Mouse (Mus musculus) c-Kit-positive CD71-positive TER-119-positive erythroid progenitor cells, embryonic 14.5 days (primary cell): ENCODE results near the gene Pxn.

Source experiments
- DNase-seq: peaks from one replicate; pipeline ENCODE4 v3.0.0-alpha.2; 2013; ENCODE audit warnings: low spot score

Gene Pxn

DNA sequence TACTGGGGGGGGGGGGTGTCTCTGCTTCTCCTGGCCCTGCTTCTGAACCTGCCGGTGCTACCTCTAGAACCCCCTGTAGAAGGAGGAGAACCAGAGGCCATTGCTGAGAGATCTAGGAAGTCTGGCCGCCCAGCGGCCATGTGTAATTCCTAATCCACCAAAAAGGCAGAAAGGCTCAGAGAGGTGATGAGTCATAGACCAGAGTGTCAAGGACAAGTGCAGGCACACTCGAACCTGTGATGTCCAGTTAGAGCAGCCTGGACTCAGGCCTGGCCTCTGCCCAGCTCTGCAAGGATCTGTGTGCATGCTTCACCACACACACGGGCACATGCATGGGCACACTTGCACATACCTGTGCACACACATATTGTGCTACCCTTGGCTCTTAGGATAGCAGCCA, 21.7 kb downstream of the Pxn start:
- DNase-seq, result no peak

DNA sequence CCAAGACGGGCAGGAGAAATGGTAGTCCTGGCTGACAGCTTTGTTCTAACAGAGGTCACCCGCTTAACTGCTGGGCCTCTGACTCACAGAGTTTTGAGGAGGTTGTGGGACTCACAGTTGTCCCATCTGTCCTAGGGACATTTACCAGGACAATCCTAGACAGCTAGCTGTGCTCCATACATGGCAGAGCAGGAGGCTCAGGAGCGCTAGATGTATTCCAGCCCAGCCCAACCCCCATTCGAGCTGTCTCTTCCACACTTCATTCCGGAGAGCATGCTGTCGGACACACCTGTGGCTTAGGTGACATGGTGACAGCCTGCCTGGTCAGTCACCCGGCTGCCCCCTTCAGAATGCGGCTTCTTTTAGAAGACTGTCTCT, 22.9 kb downstream of the Pxn start:
- DNase-seq, result no peak

DNA sequence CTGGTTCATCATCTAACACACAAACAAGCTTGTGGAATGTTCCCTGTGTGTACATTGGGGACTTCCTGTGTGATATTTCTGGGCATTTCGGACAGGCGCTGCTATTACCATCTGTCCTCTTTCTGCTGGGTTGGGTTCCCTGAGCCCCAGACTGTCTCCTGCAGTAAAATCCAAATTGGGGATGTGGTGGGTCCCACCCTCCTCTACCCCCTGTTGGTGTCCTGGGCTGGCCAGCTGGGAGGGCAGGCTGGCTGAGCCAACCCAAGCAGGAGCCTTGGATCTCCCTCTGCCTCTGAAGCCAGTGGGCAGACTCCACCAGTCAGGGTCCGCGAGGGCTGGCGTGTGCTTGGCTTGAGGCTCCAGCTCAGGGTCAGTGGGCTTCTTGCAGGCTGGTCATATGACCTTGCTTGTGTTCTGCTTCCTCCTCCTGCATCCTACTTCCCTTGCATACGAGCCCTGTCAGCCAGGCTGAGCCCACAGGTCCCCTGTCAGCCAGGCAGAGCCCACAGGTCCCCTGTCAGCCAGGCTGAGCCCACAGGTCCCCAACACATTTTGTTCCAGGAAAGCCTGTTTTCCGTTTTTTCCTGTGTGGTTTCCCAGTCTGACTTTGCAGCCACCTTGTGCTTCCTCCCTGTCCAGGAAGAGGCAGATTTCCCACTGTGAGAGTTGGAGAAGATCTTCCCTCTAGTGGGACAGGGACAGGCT, 23.4 kb downstream of the Pxn start:
- no peak for DNase-seq

DNA sequence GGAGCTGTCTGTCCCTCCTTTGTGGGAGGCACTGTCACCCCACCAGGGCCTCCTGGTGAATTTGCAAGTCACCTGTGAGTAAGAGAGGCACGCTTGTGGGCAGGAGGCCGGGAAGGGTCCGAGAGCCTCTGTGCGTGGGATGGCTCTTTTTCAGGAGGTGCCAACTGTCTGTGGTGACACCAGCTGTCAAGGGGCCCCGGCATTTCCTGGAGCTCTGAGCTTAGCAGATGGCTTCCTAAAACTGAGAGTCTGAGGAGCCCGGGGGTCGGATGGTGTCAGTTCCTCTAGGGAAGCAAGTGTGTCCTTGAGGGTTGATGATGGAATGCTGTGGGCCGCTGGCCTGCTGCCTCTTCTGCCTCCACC, 24.0 kb downstream of the Pxn start:
- no peak for DNase-seq

DNA sequence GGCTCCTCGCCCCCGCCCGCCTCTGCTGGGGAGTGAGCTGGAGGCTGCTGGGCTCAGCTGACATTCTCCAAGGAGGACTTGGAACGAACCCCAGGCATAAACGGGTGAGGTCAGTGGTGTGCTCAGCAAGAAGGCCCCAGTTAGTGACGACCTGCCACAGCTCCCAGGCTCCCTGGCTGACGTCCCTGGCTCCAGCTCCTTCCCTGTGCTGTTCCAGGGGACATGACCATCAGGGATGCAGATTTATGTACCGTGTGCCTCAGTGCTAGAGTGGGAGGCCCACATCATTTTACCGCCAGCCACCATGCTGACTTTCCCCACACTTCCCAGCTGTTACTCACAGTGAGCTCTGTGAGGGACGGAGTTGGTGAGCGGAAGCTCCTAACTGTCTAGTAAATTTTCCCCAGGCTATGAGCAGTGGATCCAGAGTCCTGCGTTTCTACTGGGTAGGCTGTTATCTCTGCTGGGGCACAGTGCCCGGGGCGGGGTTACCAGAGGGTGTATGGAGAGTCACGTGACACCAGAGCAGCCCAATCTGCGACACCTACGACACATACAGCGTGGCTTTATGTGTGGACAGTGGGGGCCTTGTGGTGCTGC, 25.3 kb downstream of the Pxn start:
- DNase-seq, result peak; percentile 85

DNA sequence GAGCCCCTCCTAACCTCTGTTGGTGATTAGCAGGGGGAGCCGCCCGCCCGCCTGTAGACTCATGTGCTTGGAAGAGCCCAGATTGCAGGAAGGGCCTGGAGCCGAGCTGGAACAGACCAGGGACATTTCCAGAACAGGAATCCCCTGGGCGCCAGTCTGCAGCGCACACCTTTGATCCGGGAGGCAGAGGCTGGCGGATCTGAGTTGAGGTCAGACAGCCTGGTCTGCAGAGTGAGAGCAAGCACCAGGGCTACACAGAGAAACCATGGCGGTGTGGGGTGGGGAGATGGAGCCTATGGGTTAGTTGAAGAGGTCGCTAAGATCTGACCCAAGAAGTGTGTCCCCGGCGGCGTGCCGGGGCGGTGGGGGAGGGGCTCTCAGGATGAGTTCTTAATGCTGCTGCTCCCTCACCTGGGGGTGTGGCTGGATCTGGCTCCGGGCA, 27.8 kb downstream of the Pxn start:
- DNase-seq, result no peak

DNA sequence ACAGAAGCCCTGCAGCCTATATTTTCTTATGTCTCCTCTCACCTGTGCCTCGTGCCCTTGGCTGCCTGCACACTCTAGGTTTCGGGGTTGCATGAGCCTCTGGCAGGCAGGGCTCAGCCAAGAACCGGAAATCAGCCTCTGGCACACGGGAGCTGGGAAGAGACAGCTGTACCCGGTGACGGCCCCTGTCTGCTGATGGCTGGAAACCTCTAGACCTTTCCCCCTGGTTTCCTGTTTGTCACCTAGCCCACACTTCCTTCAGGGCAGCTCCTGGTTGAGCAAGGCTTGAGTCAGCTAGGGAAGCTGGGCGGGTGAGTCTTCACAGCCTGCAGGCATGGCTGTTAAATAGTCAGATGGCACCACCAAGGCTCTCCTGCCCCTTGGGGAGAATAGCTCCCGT, 28.4 kb downstream of the Pxn start:
- no peak for DNase-seq

DNA sequence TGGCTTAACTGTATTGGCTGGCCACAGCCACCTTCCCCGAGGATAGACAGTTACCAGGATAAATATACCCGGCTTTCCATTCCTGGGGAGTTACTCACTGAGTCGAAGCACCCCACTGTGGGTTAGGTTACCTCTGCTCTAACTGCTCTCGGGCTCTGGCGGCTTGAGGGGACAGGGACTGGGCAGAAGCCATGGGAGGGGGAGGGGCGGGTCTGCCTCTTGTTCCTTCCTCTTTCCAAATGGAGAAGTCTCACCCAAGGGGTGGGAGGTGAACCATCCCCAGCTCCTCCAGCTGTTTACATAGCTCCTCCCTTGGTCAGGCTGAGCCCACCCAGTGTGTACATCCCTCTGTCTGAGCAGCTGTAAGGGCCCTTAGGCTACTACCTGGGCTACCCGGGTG, 29.2 kb downstream of the Pxn start:
- no peak for DNase-seq

DNA sequence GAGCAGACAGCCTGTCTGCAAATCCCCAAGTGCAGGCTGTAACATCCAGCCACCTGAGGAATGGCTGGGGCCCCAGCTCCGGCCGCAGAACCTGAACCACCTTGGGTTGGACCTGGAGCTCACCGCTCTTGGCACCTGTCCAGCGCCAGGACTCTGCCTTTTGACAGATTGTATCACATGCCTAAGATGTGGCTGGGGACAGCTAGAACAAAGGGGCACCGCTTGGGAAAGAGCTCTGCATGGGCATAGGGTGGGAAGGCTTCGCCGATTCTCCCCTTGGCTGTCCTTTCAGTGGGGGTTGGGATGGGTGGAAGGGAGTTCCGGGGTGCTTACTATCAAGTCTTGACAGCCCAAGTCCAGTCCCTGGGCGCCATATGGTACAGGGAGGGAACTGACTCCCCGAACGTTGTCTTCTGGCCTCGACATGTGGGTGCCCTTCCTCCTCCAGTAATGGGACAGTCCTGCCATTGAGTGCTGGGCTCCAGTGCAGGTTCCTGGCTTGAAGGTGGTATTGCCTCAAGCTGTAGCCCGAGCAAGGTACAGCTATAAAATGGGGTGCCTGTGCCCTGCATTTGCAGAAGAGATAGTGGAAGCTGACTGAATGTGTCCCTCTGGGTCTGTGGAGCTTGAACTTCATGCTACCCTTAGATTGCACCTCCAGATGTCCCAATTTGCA, 31.7 kb downstream of the Pxn start:
- DNase-seq, result no peak

DNA sequence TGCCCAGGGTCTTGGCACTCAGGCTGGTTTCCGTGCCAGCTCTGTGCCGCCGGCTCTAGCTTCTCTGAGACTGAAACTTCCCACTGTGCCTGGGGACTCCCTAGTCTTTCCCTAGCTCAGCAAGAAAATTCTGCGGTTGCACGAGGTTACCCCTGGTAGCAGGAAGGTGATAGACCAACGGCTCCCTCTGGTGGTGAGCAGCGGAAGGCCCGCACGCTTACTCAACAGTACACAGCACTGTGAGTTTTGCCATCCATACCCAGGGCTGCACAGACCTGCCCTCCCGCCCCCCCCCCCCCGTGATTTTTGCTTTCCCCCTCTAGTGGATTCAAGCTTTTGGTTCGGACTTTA, 32.2 kb downstream of the Pxn start:
- peak; percentile 77 for DNase-seq

DNA sequence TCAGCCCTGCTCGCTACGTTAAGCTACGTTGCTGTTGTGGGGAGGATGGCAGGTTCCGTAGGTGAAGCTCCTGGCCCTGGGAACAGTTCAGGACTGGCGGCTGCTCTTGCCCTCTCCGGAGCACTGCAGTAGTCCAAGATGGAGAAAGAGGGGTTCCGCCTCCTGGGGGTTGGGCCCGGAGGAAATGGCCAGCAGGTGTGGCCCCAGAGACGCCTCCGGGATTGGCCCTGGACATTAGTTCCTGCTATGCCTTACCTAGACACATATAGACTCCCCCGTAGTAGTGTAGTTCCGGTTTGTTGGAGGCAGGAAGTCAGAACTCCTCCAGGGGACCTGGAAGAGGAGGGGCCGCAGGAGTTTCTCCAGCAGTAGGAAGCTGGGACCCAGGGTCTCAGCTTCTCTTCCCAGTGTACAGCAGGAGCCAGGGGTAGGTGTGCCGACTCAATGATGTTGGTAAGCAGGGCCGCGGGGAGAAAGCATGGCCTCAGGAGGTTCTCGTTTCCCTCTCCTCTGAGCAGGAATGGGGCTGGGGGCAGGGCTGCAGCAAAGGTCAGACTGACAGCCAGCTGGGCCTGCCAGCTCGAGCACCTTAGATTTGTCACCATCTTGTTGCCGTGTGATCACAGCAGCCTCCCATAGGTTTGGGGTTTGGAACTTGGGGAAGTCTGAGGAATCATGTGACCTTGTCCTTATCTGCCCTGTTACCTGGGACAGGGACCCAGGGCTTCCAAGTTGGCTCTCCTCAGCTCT, 36.3 kb downstream of the Pxn start:
- DNase-seq, result no peak

DNA sequence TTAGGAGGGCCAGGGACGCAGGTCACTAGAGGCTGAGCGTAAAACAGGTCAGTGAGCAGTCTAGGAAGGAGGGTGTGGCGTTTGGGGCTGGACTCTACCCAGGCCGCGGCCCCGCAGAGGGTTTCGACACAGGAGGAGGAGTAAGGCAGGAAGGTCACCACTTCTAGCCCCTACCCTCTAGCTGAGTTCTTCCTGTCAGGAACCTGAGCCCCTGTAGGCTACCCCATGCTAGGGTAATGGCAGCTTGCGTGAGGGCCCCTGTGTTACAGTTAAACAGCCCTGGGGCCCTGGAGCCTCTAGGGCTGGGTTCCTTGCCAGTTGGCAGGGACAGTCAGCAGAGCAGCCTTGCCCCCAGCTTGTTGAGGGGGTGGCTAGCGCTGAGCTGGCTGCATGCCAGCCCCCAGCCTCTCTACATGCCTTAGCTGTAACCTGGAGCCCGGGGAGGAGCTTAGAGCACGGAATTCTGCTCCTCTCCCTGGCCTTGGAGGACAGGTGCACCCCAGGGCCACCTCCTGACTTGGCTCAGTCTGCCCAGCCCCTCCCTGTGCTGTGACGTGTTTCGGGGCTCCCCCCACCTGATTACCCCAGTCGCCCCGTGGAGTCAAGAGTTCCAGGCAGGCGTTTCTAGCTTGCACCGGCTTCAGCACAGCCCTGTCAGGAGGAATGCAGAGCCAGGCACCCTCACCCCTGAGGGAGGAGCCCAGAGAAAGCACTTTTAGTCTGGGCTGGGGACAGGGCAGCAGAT, 37.2 kb downstream of the Pxn start:
- no peak for DNase-seq

DNA sequence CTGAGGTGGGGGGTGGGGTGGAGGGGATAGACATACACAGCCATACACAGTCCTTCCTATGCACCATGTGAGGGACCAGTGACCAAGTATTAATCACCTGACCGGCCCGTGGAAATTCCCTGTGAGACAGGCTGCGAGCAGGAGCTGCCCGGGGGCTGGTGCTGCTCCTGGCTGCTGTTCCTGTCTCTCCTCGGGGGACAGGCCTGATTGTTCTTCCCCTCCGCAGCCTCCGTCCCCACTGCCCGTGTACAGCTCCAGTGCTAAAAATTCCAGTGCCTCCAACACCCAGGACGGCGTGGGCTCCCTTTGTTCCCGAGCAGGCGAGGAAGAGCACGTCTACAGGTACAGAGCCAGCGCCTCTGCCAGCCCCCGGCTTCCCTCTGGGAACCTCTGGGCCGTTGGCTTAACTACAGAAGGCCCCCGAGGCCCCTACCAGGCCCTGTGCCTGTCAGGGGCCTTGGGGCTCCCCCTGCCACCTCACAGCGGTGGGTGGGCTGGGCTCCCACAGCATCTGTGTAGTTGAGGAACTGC, 38.2 kb downstream of the Pxn start:
- DNase-seq, result no peak

DNA sequence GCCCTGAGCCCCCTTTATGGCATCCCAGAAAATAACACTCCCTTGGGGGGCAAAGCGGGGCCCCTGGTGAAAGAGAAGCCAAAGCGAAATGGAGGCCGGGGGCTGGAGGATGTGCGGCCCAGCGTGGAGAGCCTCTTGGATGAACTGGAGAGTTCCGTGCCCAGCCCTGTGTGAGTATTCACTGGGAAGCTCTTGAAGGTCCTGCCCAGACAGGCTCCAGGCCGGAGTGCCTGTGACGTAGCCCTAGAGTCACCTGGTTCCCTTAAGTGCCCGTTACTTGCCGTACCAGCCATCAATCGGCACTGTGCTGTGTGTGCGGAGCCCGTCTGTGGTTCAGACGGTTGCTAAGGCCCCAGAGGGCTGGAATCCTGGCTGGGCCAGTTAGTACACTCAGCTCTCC, 39.2 kb downstream of the Pxn start:
- no peak for DNase-seq

DNA sequence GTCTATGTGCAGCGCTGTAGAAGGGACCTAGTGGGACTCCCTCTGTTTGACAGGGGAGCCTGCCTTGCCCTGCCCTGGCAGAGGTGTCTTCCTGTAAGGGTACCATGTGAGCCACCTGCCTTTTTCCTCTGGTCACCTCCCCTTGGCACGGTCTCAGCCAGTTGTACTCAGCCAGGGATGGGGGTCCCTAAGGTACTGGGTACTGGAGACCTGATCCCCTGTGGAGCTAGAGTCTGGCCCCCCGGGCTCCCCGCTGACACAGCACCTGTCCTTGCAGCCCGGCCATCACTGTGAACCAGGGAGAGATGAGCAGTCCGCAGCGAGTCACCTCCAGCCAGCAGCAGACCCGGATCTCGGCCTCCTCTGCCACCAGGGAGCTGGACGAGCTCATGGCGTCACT, 40.1 kb downstream of the Pxn start:
- no peak for DNase-seq

DNA sequence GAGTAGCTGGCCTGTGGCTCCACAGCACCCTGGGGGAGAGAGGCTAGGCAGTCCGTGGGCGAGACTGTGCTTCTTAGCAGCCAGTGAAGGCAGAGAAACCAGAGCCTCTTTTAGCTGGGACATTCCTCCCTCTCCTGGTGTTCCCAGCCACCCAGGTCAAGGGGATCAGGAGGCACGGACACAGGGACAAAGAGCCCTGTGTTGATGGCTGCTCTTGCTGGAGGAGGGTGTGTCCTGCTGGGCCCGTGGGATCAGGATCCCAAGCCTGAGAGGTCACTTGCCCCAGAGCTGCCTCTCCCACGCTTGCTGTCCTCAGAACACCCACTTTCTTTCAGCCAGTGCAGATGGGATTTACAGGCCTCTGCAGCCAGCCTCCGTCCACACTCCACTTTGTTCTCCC, 40.5 kb downstream of the Pxn start:
- no peak for DNase-seq

DNA sequence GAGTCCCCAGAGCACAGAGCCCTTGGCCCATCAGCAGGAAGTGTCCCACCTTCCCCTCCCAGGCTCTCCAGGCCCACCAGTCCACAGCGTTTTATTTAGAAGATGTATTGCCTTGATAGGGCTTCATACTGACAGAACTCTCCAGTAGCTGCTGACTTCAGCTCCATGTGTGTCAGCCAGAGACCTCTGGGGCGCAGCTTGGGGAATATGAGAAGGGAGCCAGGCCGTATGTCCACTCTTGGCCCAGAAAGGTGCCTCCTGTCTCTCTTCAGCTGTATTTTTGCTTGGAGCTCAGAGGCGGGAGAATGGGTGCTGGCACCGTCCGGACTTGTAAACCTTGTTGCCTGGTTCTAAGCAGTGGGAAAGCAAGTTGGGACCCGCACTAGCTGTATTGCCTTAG, 40.9 kb downstream of the Pxn start:
- no peak for DNase-seq

DNA sequence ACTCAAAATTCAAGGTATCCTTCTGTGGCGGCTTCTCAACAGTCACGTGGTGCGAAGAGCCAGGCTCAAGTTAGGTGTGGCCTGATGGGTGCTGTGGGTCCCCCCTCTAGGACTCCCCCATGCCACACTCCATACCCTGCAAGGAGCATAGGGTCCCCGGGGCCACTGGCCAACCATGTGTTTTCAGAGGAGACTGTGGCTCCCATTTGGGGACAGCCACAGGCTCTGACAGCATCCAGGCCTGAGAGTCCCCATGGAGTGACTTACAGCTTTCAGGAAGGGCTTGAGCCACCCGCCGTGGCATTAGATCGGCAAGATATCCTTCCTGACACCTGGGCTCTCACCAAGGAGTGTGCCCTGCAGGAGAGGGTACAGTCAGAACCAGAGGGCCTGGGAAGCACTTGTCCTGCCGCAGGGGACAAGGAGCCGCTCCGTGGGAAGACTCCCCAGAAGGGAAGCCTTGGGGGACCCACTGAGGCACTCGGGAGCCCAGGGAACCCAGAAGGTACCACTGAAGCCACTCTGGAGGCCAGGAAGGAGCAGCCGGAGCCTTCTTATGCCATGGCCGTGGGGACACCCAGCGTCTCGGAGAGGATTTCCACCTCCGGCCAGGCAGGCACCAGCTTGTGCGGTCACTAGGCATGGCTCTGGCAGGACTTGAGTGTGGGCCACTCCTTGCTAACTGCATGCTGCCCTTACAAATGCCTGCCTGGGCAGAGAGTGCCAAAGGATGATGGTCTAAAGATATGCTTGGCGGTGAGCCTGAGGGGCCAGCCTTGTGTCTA, 42.2 kb downstream of the Pxn start:
- no peak for DNase-seq

DNA sequence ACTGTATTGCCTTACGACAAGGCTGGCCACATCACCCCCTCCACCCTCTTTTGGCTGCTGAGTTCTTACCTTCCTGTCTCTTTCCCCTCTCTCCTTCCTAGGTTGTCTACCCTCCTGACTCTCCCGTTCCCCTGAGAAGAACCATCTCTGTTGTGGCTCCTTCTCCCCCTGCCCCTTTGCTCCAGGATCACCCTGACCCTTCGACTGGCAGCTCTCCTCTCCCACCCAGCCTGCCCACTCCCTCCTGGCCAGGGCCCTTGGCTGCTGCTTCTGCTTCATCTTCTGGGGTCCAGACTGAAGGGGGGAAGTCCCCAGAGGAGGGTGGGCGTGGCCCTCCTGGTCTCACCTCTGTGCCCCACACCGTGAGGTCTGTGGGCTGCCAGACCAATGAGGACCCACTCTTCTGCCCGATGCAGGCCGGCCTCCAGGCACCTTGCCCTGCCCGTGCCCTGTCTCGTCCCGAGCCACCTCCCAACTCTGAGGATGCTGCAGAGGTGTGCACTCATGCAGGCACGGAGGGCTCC, 44.1 kb downstream of the Pxn start:
- no peak for DNase-seq

DNA sequence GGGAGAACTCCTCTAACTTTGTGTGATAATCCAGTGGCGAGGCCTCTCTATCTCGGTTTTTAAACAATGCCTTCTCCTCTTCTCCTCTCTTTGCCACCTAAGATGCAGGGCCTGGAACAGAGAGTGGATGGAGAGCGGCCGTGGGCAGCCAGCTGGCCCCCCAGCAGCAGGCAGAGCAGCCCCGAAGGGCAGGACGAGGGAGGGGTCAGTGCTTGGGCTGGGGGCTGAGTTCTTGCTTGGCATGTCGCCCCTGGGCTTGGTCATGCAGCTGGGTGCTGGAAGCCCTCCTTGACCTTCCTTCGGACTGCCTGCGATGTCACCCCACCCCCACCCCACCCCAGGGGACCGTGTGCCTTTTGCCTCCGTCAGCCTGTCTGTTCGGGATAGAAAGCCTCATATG, 44.9 kb downstream of the Pxn start:
- no peak for DNase-seq

DNA sequence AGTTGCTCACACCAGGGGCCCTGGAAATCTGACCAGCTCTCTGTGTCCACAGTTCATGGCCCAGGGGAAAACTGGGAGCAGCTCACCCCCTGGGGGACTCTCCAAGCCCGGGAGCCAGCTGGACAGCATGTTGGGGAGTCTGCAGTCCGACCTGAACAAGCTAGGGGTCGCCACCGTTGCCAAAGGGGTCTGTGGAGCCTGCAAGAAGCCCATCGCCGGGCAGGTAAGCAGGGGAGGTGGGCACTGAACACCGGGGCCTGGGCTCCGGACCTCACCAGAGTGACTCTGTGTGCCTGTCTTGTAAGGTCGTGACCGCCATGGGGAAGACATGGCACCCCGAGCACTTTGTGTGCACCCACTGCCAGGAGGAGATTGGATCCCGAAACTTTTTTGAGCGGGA, 45.3 kb downstream of the Pxn start:
- no peak for DNase-seq
